Mouse (Mus musculus) A20 (cell line): Measurements from ENCODE around the gene Tatdn2.

Experiments used
- DNase-seq: peaks from one replicate; pipeline ENCODE4 v3.0.0-alpha.2; 2011; ENCODE audit warnings: low read depth, low spot score

The Tatdn2 gene

GRCm38 (mm10) chr6:113696582-113697221 is at the start of gene Tatdn2:
Tatdn2 (plus strand) TSS chr6:113697050.
- peak; percentile 99 for DNase-seq

- DNase-seq = no peak
These were observed 47.3 kb upstream of the Tatdn2 start for GRCm38 (mm10) chr6:113649346-113650196.

- DNase-seq = peak; percentile 85
These were observed 46.6 kb upstream of the Tatdn2 start for GRCm38 (mm10) chr6:113650197-113650640.

GRCm38 (mm10) chr6:113651626-113652025 is 45.2 kb upstream of the Tatdn2 start:
- no peak for DNase-seq

- no peak for DNase-seq
These were observed 43.3 kb upstream of the Tatdn2 start for GRCm38 (mm10) chr6:113653551-113653950.

- no peak for DNase-seq
These were observed 42.7 kb upstream of the Tatdn2 start for GRCm38 (mm10) chr6:113654102-113654501.

- DNase-seq = no peak
These were observed 42.0 kb upstream of the Tatdn2 start for GRCm38 (mm10) chr6:113654753-113655397.

- no peak for DNase-seq
These were observed 41.4 kb upstream of the Tatdn2 start for GRCm38 (mm10) chr6:113655475-113655874.

GRCm38 (mm10) chr6:113656847-113657246 is 40.0 kb upstream of the Tatdn2 start:
- no peak for DNase-seq

- DNase-seq = no peak
These were observed 38.6 kb upstream of the Tatdn2 start for GRCm38 (mm10) chr6:113658226-113658625.

GRCm38 (mm10) chr6:113659648-113660491 is 37.0 kb upstream of the Tatdn2 start:
- DNase-seq = peak; percentile 65

- DNase-seq = peak; percentile 84
These were observed 36.1 kb upstream of the Tatdn2 start for GRCm38 (mm10) chr6:113660492-113661352.

- DNase-seq = peak; percentile 88
These were observed 35.3 kb upstream of the Tatdn2 start for GRCm38 (mm10) chr6:113661353-113662241.

- DNase-seq = peak; percentile 45
These were observed 33.7 kb upstream of the Tatdn2 start for GRCm38 (mm10) chr6:113662964-113663700.

GRCm38 (mm10) chr6:113664305-113664704 is 32.5 kb upstream of the Tatdn2 start:
- peak; percentile 64 for DNase-seq

- no peak for DNase-seq
These were observed 29.2 kb upstream of the Tatdn2 start for GRCm38 (mm10) chr6:113667611-113668122.

- peak; percentile 72 for DNase-seq
These were observed 28.3 kb upstream of the Tatdn2 start for GRCm38 (mm10) chr6:113668287-113669154.
